Mouse (Mus musculus) heart, embryonic 12.5 days (tissue): Measurements from ENCODE around the gene Exosc3. TPM values are rescaled to one million over a fixed set of nuclear protein-coding genes. Genes with fewer than 3 reads are reported as not detected.

Experiments used
- ATAC-seq: fragments of 200-750 bp; cut with Nextera tagmentation; 2 replicates; pipeline ENCODE4 v1.8.0; 2017; ENCODE audit warnings: moderate TSS enrichment, moderate library complexity; ENCODE audit not compliant: insufficient number of reproducible peaks, low FRiP score
- H3K27ac ChIP-seq: fragments of 300-500 bp; sonication (generic); 2 replicates; pipeline ENCODE4 v1.5.1; 2016; ENCODE audit warnings: mild to moderate bottlenecking, moderate library complexity; ENCODE audit not compliant: poor library complexity, severe bottlenecking
- H3K27me3 ChIP-seq: fragments of 300-500 bp; sonication (generic); replicated peaks from 2 replicates; pipeline ENCODE4 v1.6.1; 2016; ENCODE audit warnings: mild to moderate bottlenecking, moderate library complexity
- H3K36me3 ChIP-seq: fragments of 300-500 bp; sonication (generic); 2 replicates; pipeline ENCODE4 v1.6.1; 2016; ENCODE audit warnings: mild to moderate bottlenecking, moderate library complexity
- H3K4me1 ChIP-seq: fragments of 300-500 bp; sonication (generic); replicated peaks from 2 replicates; pipeline ENCODE4 v1.6.1; 2016; ENCODE audit warnings: mild to moderate bottlenecking
- H3K4me2 ChIP-seq: fragments of 300-500 bp; sonication (generic); 2 replicates; pipeline ENCODE4 v1.6.1; 2016; ENCODE audit warnings: mild to moderate bottlenecking, moderate library complexity
- H3K4me3 ChIP-seq: fragments of 300-500 bp; sonication (generic); 2 replicates; pipeline ENCODE4 v1.5.1; 2016; ENCODE audit warnings: mild to moderate bottlenecking
- H3K9ac ChIP-seq: fragments of 300-500 bp; sonication (generic); 2 replicates; pipeline ENCODE4 v1.6.1; 2016; ENCODE audit warnings: mild to moderate bottlenecking, moderate library complexity
- H3K9me3 ChIP-seq: fragments of 300-500 bp; sonication (generic); replicated peaks from 2 replicates; pipeline ENCODE4 v1.6.1; 2016; ENCODE audit warnings: mild to moderate bottlenecking, moderate library complexity
- WGBS: fragments of 180-500 bp; shearing (Covaris S2); methylation state at CpG from one replicate; pipeline ENCODE4 v1.1.7; 2016; 5-methylcytosine and 5-hydroxymethylcytosine counted together
- polyA plus RNA-seq: library from polyadenylated mRNA; unstranded; fragments of >200 nt; fragmentation: Nextera tagmentation; extraction: Ambion mirVana; gene quantifications from 2 replicates; pipeline ENCODE4 v1.2.1, GENCODE M21; 2016

Gene Exosc3
- polyA plus RNA-seq, 1 experiment from 2014 or later: 36.6 TPM

DNA sequence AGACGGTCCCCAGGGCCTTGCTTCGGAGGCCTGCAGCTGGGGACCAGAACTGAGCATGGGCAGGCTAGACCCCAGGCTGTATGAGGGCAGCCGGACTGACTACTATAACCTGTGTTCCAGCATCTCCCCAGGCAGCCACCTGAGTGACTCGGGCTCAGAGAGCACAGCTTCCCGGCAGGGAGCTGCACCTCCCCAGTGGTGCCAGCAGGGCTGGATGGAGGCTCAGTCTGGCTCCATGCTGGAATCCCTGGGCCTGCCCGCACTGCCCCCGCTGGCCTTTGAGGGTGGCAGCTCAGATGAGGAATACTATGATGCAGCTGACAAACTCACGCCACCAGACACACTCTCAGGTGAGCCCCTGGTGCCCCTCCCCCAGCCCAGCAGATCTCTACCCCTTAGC, 63.2 kb downstream of the Exosc3 start:
- Histone ChIP-seq H3K9me3 (no peaks in the 10 kb centered on the region), H3K9ac (no peak overlapping the region), H3K4me1 (no peaks in the 10 kb centered on the region), H3K4me3 (no peak overlapping the region), H3K27ac (no peak overlapping the region), H3K4me2 (no peak overlapping the region), H3K27me3 (no peaks in the 10 kb centered on the region), H3K36me3 (no peaks in the 10 kb centered on the region)
- ATAC-seq: peak; percentile 53; the same call in 1 of the 2 replicates
- WGBS: 54% methylated on average over 8 of the region's 8 CpGs

DNA sequence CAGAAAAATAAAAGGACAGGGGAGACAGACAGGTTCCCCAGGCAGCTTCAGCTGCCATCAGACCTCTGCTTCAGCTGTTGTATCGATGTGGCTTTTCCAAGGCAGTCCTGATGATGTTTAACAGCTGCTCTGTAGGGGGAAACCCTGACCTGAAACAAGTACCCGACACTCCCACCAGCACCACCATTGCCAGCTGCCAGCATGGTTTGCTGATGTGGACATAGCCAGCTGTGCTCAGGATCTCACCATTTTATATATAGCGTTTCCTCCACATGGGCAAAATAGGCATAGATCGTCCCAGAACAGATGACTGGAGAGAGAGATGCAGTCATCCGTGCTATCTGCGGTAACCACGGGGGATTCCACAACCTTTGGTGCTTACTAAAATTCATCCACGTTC, 66.8 kb downstream of the Exosc3 start:
- Histone ChIP-seq H3K36me3 (peaks cover 3% of the 10 kb centered on the region; the same call in 1 of the 2 replicates), H3K27ac (no peak overlapping the region), H3K27me3 (no peaks in the 10 kb centered on the region), H3K4me2 (no peak overlapping the region), H3K9ac (no peak overlapping the region), H3K4me3 (no peak overlapping the region), H3K4me1 (peaks cover 10% of the 10 kb centered on the region), H3K9me3 (no peaks in the 10 kb centered on the region)
- WGBS: 83% methylated on average over 8 of the region's 8 CpGs
- ATAC-seq: no peak

DNA sequence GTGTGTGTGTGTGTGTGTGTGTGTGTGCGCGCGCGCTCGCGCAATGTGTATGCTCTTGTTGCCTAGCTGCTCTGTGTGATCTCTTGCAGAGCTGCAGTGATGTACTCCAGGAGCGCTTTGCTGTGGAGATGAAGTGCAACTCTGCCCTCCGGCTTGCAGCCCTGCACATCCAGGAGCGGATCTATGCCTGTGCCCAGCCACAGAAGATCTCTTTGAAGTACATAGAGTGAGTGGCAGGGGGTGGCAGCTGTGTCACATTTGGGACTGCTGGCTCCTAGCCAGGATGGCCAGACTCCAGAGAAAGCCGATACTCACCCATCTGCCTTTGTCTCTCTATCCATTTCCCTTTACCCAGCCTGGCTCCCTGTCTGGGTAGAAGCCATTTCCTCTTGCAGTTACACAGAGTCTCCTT, 71.5 kb downstream of the Exosc3 start:
- 67% methylated on average over 9 of the region's 10 CpGs for WGBS
- Histone ChIP-seq H3K4me3 (no peak overlapping the region), H3K27me3 (no peaks in the 10 kb centered on the region), H3K4me1 (peaks cover 25% of the 10 kb centered on the region), H3K9ac (no peak overlapping the region), H3K9me3 (no peaks in the 10 kb centered on the region), H3K4me2 (0 out of 2 replicates have a peak overlapping the region, but pooled peaks have one; percentile 8), H3K36me3 (peaks cover 3% of the 10 kb centered on the region; the same call in 1 of the 2 replicates), H3K27ac (no peak overlapping the region)
- ATAC-seq: peak; percentile 71

DNA sequence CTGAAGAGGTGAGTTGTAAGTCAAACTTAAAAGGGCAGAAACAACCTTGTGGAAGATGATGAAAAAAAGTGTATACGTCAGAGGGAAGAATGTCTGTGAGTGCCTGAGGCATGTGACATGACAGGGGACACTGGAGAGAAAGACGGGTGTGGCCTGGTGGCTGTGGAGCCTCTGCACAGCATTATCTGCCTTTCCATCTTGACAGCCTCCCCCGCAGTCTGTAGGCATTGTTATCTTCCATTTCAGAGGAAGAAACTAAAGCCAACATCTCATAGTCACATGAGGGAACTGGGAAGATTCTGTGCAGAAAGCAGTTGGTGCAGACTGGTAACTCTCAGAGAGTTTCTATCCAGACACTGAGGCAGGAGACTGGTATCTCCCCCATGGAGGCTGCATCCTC, 74.6 kb downstream of the Exosc3 start:
- Histone ChIP-seq H3K36me3 (peaks cover 3% of the 10 kb centered on the region; the same call in 1 of the 2 replicates), H3K4me3 (no peak overlapping the region), H3K27me3 (no peaks in the 10 kb centered on the region), H3K4me1 (peaks cover 31% of the 10 kb centered on the region), H3K9me3 (no peaks in the 10 kb centered on the region), H3K9ac (no peak overlapping the region), H3K27ac (no peak overlapping the region), H3K4me2 (no peak overlapping the region)
- ATAC-seq: no peak
- 36% methylated on average over 3 of the region's 3 CpGs for WGBS

Other genes starting within 250 kb of the Exosc3 start
- 207 and 213 TPM in 2 replicates for gene Tomm5, start 234.6 kb downstream of the Exosc3 start, polyA plus RNA-seq
- 3.3 and 3.5 TPM in 2 replicates for gene Frmpd1, start 157.9 kb downstream of the Exosc3 start, polyA plus RNA-seq
- 9.3 and 10.1 TPM in 2 replicates for gene Trmt10b, start 45.6 kb downstream of the Exosc3 start, polyA plus RNA-seq
- 12.8 and 15.6 TPM in 2 replicates for gene Dcaf10, start 631 bp downstream of the Exosc3 start, polyA plus RNA-seq
- gene Slc25a51, start 66.0 kb upstream of the Exosc3 start, polyA plus RNA-seq: 73.4 and 75.6 TPM in 2 replicates
- gene Shb, start 189.7 kb upstream of the Exosc3 start, polyA plus RNA-seq: 13.9 and 15.3 TPM in 2 replicates